Comparison of ENCODE assay signal across 8 mouse cellular contexts in the genomic region with DNA sequence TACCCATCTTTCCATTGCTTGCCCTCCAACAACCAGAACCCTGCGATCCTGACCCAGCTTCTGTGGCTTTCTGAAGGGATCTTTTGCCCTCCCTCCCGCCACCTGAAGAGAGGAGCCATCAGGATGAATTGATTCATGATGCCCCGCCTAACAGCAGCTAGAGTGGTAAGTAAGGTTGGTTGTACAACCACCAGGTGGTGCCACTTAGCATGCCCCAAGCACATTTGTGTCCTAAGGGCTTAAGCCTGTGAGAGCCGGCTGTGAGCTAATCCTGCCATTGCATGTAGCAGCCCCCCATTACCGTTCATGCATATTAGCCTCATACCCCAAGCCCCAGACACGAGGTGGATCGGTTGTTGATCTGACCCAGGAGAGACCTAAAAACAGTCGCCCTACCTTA. TPM values are rescaled to one million over a fixed set of nuclear protein-coding genes. Genes with fewer than 3 reads are reported as not detected.
A peak's percentile ranks its signal among the peaks of the same experiment; 100 is the strongest.
DNase-seq lines count a peak whose midpoint lies in the region; ATAC-seq and TF ChIP-seq lines count a peak whose summit lies in the region.

No protein-coding gene starts in this region.

- peaks cover 16% of the 10 kb centered on the region for H3K4me1 ChIP-seq in forebrain, postnatal 0 days (ENCODE audit: insufficient read depth)
- H3K4me1 ChIP-seq in lung, embryonic 14.5 days (ENCODE audit: insufficient read depth) = peaks cover 12% of the 10 kb centered on the region

- 9% methylated on average over 8 of the region's 8 CpGs for WGBS in forebrain, postnatal 0 days
- 9% methylated on average over 8 of the region's 8 CpGs for WGBS in lung, embryonic 14.5 days

- peak overlapping the region; percentile 91; the same call in 1 of the 2 replicates for H3K4me2 ChIP-seq in forebrain, postnatal 0 days (ENCODE audit: low read depth)
- H3K4me2 ChIP-seq in lung, embryonic 14.5 days = peak overlapping the region; percentile 76

- no peak for ATAC-seq in forebrain, postnatal 0 days
- ATAC-seq in lung, embryonic 14.5 days (ENCODE audit: insufficient read depth) = no peak

- no peak overlapping the region for H3K4me3 ChIP-seq in forebrain, postnatal 0 days (ENCODE audit: low read depth, low read length)
- peak overlapping the region; percentile 87 for H3K4me3 ChIP-seq in lung, embryonic 14.5 days (ENCODE audit: low read depth, low read length)

- no peaks in the 10 kb centered on the region for H3K9me3 ChIP-seq in forebrain, postnatal 0 days (ENCODE audit: low read length)
- H3K9me3 ChIP-seq in lung, embryonic 14.5 days (ENCODE audit: low read depth, low read length) = no peaks in the 10 kb centered on the region

- peak; percentile 97 for DNase-seq in 416B (ENCODE audit: low read depth)
- peak; percentile 94 for DNase-seq in CD4-positive, CD25-positive, alpha-beta regulatory T cell, adult 2 months (ENCODE audit: low read depth, low spot score)
- DNase-seq in c-Kit-negative CD71-positive TER-119-positive erythroid progenitor cells, embryonic 14.5 days (ENCODE audit: low read depth, low spot score) = peak; percentile 83
- no peak for DNase-seq in forebrain, postnatal 0 days
- DNase-seq in kidney, adult 11 months = peak; percentile 71
- peak; percentile 78 for DNase-seq in lung, embryonic 14.5 days
- DNase-seq in retina, adult 2 months (ENCODE audit: low read depth, low spot score) = peak; percentile 53
- no peak for DNase-seq in frontal cortex, postnatal 14 days (ENCODE audit: low spot score in 2 of 2)

- no peak overlapping the region for H3K9ac ChIP-seq in forebrain, postnatal 0 days
- H3K9ac ChIP-seq in lung, embryonic 14.5 days = peak overlapping the region; percentile 43

- no peaks in the 10 kb centered on the region for H3K27me3 ChIP-seq in forebrain, postnatal 0 days (ENCODE audit: insufficient read depth, low read length)
- no peaks in the 10 kb centered on the region for H3K27me3 ChIP-seq in lung, embryonic 14.5 days (ENCODE audit: insufficient read depth, low read length)

- TF ChIP-seq CTCF in forebrain, postnatal 0 days (IDR thresholded peaks at IDR 0.05; ENCODE audit: low read depth) = peak; percentile 66
- peak; percentile 67 for TF ChIP-seq CTCF in lung, embryonic 14.5 days (IDR thresholded peaks at IDR 0.05; ENCODE audit: low read depth)

- peaks cover 11% of the 10 kb centered on the region for H3K36me3 ChIP-seq in forebrain, postnatal 0 days (ENCODE audit: insufficient read depth)
- peaks cover 16% of the 10 kb centered on the region for H3K36me3 ChIP-seq in lung, embryonic 14.5 days (ENCODE audit: insufficient read depth)

- no peak overlapping the region for H3K27ac ChIP-seq in forebrain, postnatal 0 days (ENCODE audit: low read depth, low read length)
- peak overlapping the region; percentile 95; the same call in 1 of the 2 replicates for H3K27ac ChIP-seq in lung, embryonic 14.5 days (ENCODE audit: low read depth)

RNA-seq across cellular contexts. Expression of gene Klf16, which starts 1.8 kb away (rescaled TPM):
- total RNA-seq in forebrain, postnatal 0 days (2014; rRNA removed) = 17.9 and 18.7 TPM in 2 replicates
- polyA plus RNA-seq in forebrain, postnatal 0 days (2015; fragmentation: Nextera tagmentation; extraction: Ambion mirVana) = 13.3 and 14.1 TPM in 2 replicates
- polyA plus RNA-seq in lung, embryonic 14.5 days (2014; fragmentation: Nextera tagmentation; extraction: Ambion mirVana) = 9.5 and 11.8 TPM in 2 replicates

RNA-seq across cellular contexts. Expression of gene Abhd17a, which starts 11.2 kb away (rescaled TPM):
- 156 and 201 TPM in 2 replicates for total RNA-seq in forebrain, postnatal 0 days (2014; rRNA removed)
- polyA plus RNA-seq in forebrain, postnatal 0 days (2015; fragmentation: Nextera tagmentation; extraction: Ambion mirVana) = 154 and 155 TPM in 2 replicates
- polyA plus RNA-seq in lung, embryonic 14.5 days (2014; fragmentation: Nextera tagmentation; extraction: Ambion mirVana) = 151 and 153 TPM in 2 replicates

RNA-seq across cellular contexts. Expression of gene Rexo1, which starts 17.6 kb away (rescaled TPM):
- total RNA-seq in forebrain, postnatal 0 days (2014; rRNA removed) = 40.3 and 41.9 TPM in 2 replicates
- polyA plus RNA-seq in forebrain, postnatal 0 days (2015; fragmentation: Nextera tagmentation; extraction: Ambion mirVana) = 27.9 and 30.5 TPM in 2 replicates
- 27.8 and 34.5 TPM in 2 replicates for polyA plus RNA-seq in lung, embryonic 14.5 days (2014; fragmentation: Nextera tagmentation; extraction: Ambion mirVana)

RNA-seq across cellular contexts. Expression of gene Scamp4, which starts 23.8 kb away (rescaled TPM):
- total RNA-seq in forebrain, postnatal 0 days (2014; rRNA removed) = 21.0 and 24.1 TPM in 2 replicates
- 86.8 and 87.9 TPM in 2 replicates for polyA plus RNA-seq in forebrain, postnatal 0 days (2015; fragmentation: Nextera tagmentation; extraction: Ambion mirVana)
- 90.5 and 92.8 TPM in 2 replicates for polyA plus RNA-seq in lung, embryonic 14.5 days (2014; fragmentation: Nextera tagmentation; extraction: Ambion mirVana)

RNA-seq across cellular contexts. Expression of gene Adat3, which starts 23.8 kb away (rescaled TPM):
- total RNA-seq in forebrain, postnatal 0 days (2014; rRNA removed) = 3.0 and 4.9 TPM in 2 replicates
- 4.2 and 4.5 TPM in 2 replicates for polyA plus RNA-seq in forebrain, postnatal 0 days (2015; fragmentation: Nextera tagmentation; extraction: Ambion mirVana)
- polyA plus RNA-seq in lung, embryonic 14.5 days (2014; fragmentation: Nextera tagmentation; extraction: Ambion mirVana) = 8.7 and 10.1 TPM in 2 replicates

Comparison
In these comparisons a context has a peak if more than half of its experiments do, and no peak if none do; other contexts are left out.
1. DNase-seq: peak in 416B (single experiment), CD4-positive, CD25-positive, alpha-beta regulatory T cell, adult 2 months (single experiment), c-Kit-negative CD71-positive TER-119-positive erythroid progenitor cells, embryonic 14.5 days (single experiment), kidney, adult 11 months (single experiment), lung, embryonic 14.5 days (single experiment) and retina, adult 2 months (single experiment); none in forebrain, postnatal 0 days (single experiment) and frontal cortex, postnatal 14 days (0 of 2).